Mouse (Mus musculus) layer of hippocampus, postnatal 10 days (tissue): Measurements from ENCODE around the gene Muc1. TPM values are rescaled to one million over a fixed set of nuclear protein-coding genes. Genes with fewer than 3 reads are reported as not detected.

Source experiments
- DNase-seq, 2 experiments: peaks; one replicate each; pipeline ENCODE4 v3.0.0; 2021; ENCODE audit warnings: low spot score in 2 of 2
- long read RNA-seq: library from polyadenylated mRNA; stranded (forward); transcript quantifications from one replicate; pipeline ENCODE4 v2.0.0, GENCODE M21; 2023
- total RNA-seq, 2 experiments: library from RNA; stranded (reverse); gene quantifications; 2 replicates each; pipeline ENCODE4 v1.2.3; 2021

The Muc1 gene
- under 1 TPM; 0.66 to 0.89 TPM for total RNA-seq
- long read RNA-seq = 0 reads

GRCm38 (mm10) chr3:89228836-89229235, at the start of gene Muc1:
Muc1 (plus strand) TSS chr3:89229057.
- no peak for DNase-seq

GRCm38 (mm10) chr3:89181749-89182500, 46.9 kb upstream of the Muc1 start:
- no peak for DNase-seq

GRCm38 (mm10) chr3:89182531-89183057, 46.3 kb upstream of the Muc1 start:
- DNase-seq = no peak

- peak; percentile 86 to 91 for DNase-seq
These were observed 45.5 kb upstream of the Muc1 start, which contains the start of gene Fam189b for GRCm38 (mm10) chr3:89183058-89183958. Fam189b (plus strand) TSS chr3:89183143.

GRCm38 (mm10) chr3:89183959-89184315, 44.9 kb upstream of the Muc1 start:
- DNase-seq = peak; percentile 60 to 69

GRCm38 (mm10) chr3:89187197-89187596, 41.7 kb upstream of the Muc1 start:
- no peak for DNase-seq

- no peak for DNase-seq
These were observed 41.0 kb upstream of the Muc1 start for GRCm38 (mm10) chr3:89187690-89188477.

- no peak for DNase-seq
These were observed 40.4 kb upstream of the Muc1 start for GRCm38 (mm10) chr3:89188478-89188875.

GRCm38 (mm10) chr3:89190436-89190835, 38.4 kb upstream of the Muc1 start:
- no peak for DNase-seq

- DNase-seq = no peak
These were observed 35.5 kb upstream of the Muc1 start for GRCm38 (mm10) chr3:89193351-89193750.

GRCm38 (mm10) chr3:89193853-89194252, 35.0 kb upstream of the Muc1 start:
- no peak for DNase-seq

- peak; percentile 71 to 85 for DNase-seq
These were observed 32.6 kb upstream of the Muc1 start for GRCm38 (mm10) chr3:89195979-89196877.

- no peak for DNase-seq
These were observed 29.0 kb upstream of the Muc1 start for GRCm38 (mm10) chr3:89199839-89200238.

- DNase-seq = peak; percentile 89
These were observed 26.4 kb upstream of the Muc1 start, which contains the start of gene Gba for GRCm38 (mm10) chr3:89202253-89203141. Gba (plus strand) TSS chr3:89202928.

GRCm38 (mm10) chr3:89203142-89203514, 25.7 kb upstream of the Muc1 start:
- DNase-seq = no peak

GRCm38 (mm10) chr3:89206079-89206478, 22.8 kb upstream of the Muc1 start:
- no peak for DNase-seq

GRCm38 (mm10) chr3:89206695-89207094, 22.2 kb upstream of the Muc1 start:
- no peak for DNase-seq

- no peak for DNase-seq
These were observed 20.7 kb upstream of the Muc1 start for GRCm38 (mm10) chr3:89208075-89208657.

GRCm38 (mm10) chr3:89208736-89209135, 20.1 kb upstream of the Muc1 start:
- DNase-seq = no peak
